In the genomic region with DNA sequence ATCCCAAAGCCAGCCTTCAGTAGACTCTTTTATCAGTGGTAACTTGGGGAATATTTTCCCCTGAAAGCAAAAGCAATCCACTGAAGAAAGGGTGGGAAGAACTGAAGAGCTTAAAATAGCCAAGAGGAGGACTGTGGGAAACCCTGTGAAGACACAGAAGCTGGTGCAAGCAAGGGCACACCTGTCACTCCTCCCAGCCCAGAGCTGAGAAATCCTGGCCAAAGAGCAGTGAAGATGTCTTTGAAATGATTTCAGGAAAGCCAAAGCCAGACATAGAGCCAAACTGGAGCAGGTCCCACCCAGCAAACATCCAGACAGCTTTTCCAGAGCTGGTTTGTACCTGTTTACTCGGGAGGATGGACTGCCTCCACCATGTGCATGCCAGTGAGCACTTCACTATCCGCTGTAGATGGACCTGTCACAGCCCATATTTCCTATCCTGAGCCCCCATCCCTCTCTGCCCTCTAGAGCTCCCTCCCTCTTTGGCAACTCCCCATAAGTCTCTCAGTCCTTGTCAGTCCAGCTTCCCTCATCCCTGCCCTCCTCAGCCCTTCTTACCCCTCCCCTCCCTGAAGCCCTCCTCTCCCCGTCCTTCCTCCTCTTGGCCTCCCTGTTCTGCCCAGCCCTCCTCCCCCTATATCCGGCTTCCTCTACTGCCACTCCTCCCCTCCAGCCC, we compare ENCODE assay signal across 14 mouse cellular contexts.
DNase-seq lines count a peak whose midpoint lies in the region; ATAC-seq and TF ChIP-seq lines count a peak whose summit lies in the region.
"Had no signal": no experiment of that assay in that cellular context is flagged by ENCODE, and none has a peak within 500 bp of the region (broad histone marks: within the 10 kb centered on the region; RNA-seq: fewer than 3 reads in every experiment).

No protein-coding gene starts in this region.

- no peak for ATAC-seq in midbrain, embryonic 14.5 days (ENCODE audit: low FRiP score, low TSS enrichment)
- ATAC-seq in megakaryocyte progenitor cell, adult 5-6 weeks (replicated peaks; ENCODE audit: poor library complexity): no peak
- ATAC-seq: intestine, embryonic 15.5 days had no signal

- 0 out of 2 replicates have a peak overlapping the region, but pooled peaks have one; percentile 17 for H3K27ac ChIP-seq in midbrain, embryonic 10.5 days (replicated peaks)
- no peak overlapping the region for H3K27ac ChIP-seq in midbrain, embryonic 14.5 days (replicated peaks; ENCODE audit: low read depth, low read length)
- peak overlapping the region; percentile 59 for H3K27ac ChIP-seq in gastrocnemius, adult 2 months
- H3K27ac ChIP-seq: heart, embryonic 10.5 days; intestine, embryonic 15.5 days; liver, embryonic 13.5 days had no signal

- TF ChIP-seq CTCF in gastrocnemius, adult 2 months (IDR thresholded peaks at IDR 0.05): no peak

- H3K4me1 ChIP-seq in midbrain, embryonic 10.5 days: 0 out of 2 replicates have a peak, but pooled peaks cover 3% of the 10 kb centered on the region
- H3K4me1 ChIP-seq in midbrain, embryonic 14.5 days (ENCODE audit: control insufficient read depth, insufficient read depth, low read length): no peaks in the 10 kb centered on the region
- H3K4me1 ChIP-seq: intestine, embryonic 15.5 days; liver, embryonic 13.5 days had no signal

- no peaks in the 10 kb centered on the region for H3K36me3 ChIP-seq in midbrain, embryonic 10.5 days
- no peaks in the 10 kb centered on the region for H3K36me3 ChIP-seq in midbrain, embryonic 14.5 days (ENCODE audit: control insufficient read depth, insufficient read depth, low read length)
- H3K36me3 ChIP-seq: heart, embryonic 10.5 days; intestine, embryonic 15.5 days; liver, embryonic 13.5 days had no signal

- no peak overlapping the region for H3K9ac ChIP-seq in midbrain, embryonic 14.5 days (replicated peaks; ENCODE audit: low read length)
- H3K9ac ChIP-seq: intestine, embryonic 15.5 days; liver, embryonic 13.5 days had no signal

- H3K4me2 ChIP-seq in midbrain, embryonic 14.5 days (ENCODE audit: low read length): no peak overlapping the region
- H3K4me2 ChIP-seq: intestine, embryonic 15.5 days; liver, embryonic 13.5 days had no signal

- WGBS in midbrain, embryonic 10.5 days: 67% methylated on average over 4 of the region's 4 CpGs
- WGBS in midbrain, embryonic 14.5 days: 56% methylated on average over 4 of the region's 4 CpGs

- intact Hi-C loops in gastrocnemius, adult 2 months (cut with DNase I): no loop called here

- H3K27me3 ChIP-seq in midbrain, embryonic 10.5 days (ENCODE audit: low read depth, poor library complexity, severe bottlenecking): no peaks in the 10 kb centered on the region
- H3K27me3 ChIP-seq in midbrain, embryonic 14.5 days (ENCODE audit: control insufficient read depth, insufficient read depth, low read length): no peaks in the 10 kb centered on the region
- H3K27me3 ChIP-seq: intestine, embryonic 15.5 days; liver, embryonic 13.5 days had no signal

- no peak overlapping the region for H3K4me3 ChIP-seq in midbrain, embryonic 10.5 days
- H3K4me3 ChIP-seq in midbrain, embryonic 14.5 days (replicated peaks; ENCODE audit: low read depth, low read length): no peak overlapping the region
- no peak overlapping the region for H3K4me3 ChIP-seq in gastrocnemius, adult 2 months
- H3K4me3 ChIP-seq: heart, embryonic 10.5 days; intestine, embryonic 15.5 days; liver, embryonic 13.5 days had no signal

- no peaks in the 10 kb centered on the region for H3K9me3 ChIP-seq in midbrain, embryonic 10.5 days (replicated peaks)
- no peaks in the 10 kb centered on the region for H3K9me3 ChIP-seq in midbrain, embryonic 14.5 days (ENCODE audit: control insufficient read depth, low read length)
- H3K9me3 ChIP-seq: heart, embryonic 10.5 days; intestine, embryonic 15.5 days; liver, embryonic 13.5 days had no signal

- peak; percentile 13 for DNase-seq in gastrocnemius, adult 18-20 months (ENCODE audit: low spot score)
- no peak for DNase-seq in gastrocnemius, postnatal 4 days (ENCODE audit: low spot score in 2 of 2)
- DNase-seq in midbrain, embryonic 10.5 days (ENCODE audit: low spot score): no peak
- no peak for DNase-seq in midbrain, embryonic 14.5 days
- DNase-seq in gastrocnemius, adult 2 months: peak; percentile 60
- peak; percentile 34 for DNase-seq in telencephalon, adult 2 months (ENCODE audit: low read depth, low spot score)
- DNase-seq in thymus, postnatal 10 days (ENCODE audit: low spot score in 2 of 2): no peak
- DNase-seq: adrenal gland, adult 2 months; heart, postnatal 36 days; liver, embryonic 13.5 days; lung, postnatal 10 days had no signal

Comparison
In these comparisons a context has a peak if more than half of its experiments do, and no peak if none do; other contexts are left out.
1. DNase-seq: peak in gastrocnemius, adult 18-20 months (single experiment), gastrocnemius, adult 2 months (single experiment) and telencephalon, adult 2 months (single experiment); none in gastrocnemius, postnatal 4 days (0 of 2), midbrain, embryonic 10.5 days (single experiment), midbrain, embryonic 14.5 days (single experiment) and thymus, postnatal 10 days (0 of 2).